Mouse (Mus musculus) embryo, embryonic 9.5 days (tissue): Measurements from ENCODE around the gene Zfp287.
A peak's percentile ranks its signal among the peaks of the same experiment; 100 is the strongest.

Source experiments
- DNase-seq: peaks from one replicate; pipeline ENCODE4 v3.0.0-alpha.2; 2017; ENCODE audit errors: extremely low spot score

Zfp287 gene

DNA sequence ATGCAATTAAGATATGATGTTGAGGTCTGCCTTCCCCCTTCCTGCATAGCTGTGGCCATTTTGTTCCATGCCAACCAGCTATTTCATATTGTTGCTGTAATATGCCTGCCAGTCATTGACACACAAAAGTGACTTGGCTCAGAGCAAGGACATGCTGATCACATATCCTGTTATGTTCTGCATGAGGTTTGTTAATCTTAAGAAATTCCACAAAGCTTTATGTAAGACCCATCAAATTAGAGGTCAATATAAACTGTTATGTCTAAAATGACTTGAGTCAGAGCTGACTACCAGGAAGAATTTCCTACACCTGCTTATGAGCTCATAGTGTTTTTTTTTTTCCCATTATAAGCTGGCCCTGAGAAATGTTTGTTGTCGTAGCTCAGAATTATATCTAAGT lies 30.5 kb downstream of the Zfp287 start:
- DNase-seq, result no peak

DNA sequence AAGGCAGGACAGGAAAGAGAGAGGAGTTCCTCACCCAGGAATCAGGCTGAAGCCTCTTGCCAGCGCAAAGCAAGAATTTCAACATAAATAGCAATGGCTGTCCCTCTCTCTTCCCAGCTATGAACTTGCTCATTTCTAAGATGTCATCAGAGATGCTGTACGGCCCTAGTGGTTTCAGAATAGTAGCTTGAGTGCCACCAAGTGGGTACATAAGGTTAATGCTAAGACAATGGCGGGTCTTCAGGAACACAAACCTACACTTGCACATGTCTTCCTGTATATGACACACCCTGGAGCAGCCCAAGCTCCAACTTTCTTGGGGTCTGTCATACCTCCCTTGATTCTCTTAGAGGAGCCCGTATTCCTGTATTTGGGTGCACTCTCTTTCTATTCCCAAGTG lies 32.0 kb downstream of the Zfp287 start:
- no peak for DNase-seq

DNA sequence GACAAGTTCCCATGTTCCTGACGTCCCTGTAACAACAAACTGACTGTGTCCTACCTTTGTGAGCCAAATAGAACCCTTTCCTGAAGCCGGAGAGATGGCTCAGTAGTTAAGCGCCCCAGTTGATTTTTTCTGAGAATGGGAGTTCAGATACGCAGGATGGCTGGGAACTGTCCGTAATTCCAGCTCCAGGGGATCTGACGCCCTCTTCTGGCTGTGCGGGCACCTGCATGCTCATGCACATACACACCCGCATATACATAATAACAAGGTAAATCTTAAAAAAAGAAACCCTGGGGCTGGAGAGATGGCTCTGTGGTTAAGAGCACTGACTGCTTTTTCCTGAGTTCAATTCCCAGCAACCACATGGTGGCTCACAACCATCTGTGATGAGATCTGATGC lies 36.6 kb downstream of the Zfp287 start:
- DNase-seq, result no peak

DNA sequence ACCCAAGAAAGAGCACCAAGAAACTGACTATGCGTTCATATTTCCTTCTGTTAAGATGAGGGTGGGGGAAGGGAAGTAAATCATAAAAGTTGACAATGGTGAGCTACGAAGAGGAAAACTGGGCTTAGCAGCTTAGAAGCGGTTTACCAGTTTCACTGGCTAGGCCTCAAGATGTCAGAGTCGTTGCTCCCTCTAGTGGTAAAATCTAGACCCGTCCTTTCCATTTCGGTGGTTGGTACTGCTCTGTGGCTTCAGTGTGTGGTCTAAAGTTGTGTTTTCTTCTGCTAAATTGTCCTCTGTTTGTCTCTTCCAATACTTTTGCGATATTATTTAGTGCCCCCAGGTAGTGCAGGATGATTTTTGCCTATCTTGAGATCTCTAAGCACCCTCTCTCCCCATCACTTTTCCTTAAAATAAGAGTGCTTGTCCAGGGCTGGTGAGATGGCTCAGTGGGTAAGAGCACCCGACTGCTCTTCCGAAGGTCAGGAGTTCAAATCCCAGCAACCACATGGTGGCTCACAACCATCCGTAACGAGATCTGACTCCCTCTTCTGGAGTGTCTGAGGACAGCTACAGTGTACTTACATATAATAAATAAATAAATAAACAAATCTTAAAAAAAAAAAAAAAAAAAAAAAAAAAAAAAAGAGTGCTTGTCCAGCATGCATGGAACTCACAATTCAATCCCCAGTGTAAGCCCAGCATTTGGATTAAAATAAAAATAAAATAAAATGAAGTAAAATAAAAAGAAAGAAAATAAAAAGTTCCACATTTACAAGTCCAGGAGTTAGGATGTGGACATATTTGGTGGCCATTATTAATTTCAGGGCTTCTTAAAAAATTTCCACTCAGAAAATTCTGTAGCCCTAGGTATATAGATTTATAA lies 38.2 kb downstream of the Zfp287 start:
- peak; percentile 74 for DNase-seq

DNA sequence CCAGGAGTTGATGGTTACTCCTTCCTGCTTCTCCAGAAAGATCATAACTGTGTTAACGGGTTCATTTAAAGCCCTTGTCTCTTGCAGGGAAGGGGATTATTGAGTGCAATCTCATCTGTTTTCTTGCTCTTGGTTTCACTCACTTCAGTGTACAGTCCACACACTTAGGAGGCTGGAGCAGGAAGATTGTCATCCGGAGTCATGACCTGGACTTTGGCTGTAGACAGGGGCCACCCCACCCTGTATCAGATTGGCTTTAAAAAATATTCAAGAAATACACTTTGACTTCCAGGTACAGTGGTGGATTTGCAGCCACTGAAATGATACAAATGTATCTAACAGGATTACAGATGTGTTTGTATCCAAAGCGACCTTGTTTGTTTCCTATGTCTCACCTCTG lies 40.1 kb downstream of the Zfp287 start:
- DNase-seq, result no peak

DNA sequence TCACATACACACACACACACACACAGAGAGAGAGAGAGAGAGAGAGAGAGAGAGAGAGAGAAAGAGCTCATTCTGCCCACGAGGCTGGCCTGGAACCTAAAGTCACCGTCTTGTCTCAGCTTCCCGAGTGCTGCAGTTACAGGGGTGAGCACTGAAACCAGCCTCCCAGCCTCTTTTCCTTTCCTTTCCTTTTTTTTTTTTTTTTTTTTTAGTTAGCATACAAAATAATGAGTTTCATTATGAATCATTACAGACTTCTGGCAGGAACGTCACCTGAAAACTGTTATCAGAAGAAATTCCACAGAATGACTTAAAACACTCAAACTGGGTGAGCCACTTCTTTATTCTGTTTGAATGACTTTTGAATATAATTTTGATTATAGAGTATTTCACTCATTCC lies 51.8 kb downstream of the Zfp287 start:
- DNase-seq, result no peak

DNA sequence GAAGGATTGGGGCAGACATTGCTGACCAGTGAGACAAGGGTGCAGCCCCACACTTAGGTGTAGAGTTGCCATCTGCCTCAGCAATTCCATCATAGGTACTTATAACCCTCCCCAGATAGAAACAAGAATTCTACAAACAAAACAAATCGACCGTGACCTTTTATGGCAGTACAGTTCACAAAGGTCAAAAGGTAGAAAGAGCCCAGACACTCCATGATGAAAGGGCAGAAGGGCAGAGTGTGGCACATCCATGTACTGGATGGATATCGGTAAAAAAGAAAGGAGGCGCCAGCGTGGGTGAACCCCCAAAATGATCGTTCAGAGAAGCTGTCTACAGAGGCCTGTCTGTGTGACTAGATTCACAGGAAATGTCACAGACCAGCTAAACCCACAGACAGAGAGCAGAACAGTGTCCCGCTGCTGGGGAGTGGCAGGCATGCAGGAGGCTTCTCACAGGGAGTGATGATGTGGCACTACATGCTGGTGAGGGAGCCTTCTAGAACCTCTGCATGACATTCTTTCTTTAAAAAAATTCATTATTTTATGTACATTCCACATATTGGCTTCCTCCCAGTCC lies 52.8 kb downstream of the Zfp287 start:
- no peak for DNase-seq

DNA sequence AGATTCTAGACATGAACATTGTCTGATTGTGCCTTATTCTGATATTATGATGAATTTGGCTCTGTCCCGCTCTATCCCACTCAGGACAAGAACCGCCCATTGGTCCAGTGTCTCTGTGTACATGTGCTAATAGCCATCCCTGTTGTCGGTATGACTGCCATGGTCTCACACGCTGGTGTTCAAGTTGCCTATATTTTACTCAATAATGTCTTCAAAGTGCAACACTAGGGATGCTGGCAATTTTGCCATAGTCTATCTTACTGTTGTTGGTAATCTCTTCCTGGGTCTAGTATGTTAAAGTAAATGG lies 55.5 kb downstream of the Zfp287 start:
- DNase-seq, result no peak

DNA sequence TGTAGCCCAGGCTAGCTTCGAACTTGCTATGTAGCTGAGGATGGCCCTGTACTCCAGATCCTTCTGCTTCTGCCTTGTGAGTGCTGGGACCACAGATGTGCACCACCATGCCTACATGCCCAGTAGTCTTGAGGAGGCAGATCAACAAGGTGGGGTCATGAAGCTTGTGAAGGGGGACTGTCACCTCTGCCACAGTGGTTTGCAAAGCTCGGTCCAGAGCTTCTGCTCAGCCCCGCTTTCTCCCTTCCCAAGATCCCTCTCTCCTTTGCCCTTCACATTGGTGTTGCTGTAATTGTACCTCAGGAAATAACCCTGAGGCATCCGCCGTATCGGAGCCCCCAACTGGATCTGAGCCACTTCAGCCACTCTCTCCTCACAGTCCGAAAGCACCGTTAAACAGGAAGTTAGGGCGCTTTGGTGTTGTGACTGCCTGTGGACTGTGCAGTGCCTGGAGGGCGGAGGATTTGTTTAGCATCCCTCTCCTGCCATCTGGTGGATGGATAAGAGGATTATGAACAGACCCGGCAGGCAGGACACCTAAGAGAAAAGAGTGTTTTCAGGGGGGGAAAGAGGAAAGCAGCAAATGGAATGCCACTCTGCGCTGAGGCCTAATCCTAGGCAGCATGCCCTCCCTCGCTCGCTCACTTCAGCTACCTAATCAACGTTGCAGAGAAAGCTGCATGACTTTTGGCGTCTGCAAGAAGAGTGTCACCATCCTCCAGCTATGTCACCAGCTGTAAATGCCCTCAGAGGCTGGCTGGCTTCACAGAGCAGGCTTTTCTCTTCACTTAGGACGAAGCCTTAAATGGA lies 56.0 kb downstream of the Zfp287 start:
- peak; percentile 77 for DNase-seq

DNA sequence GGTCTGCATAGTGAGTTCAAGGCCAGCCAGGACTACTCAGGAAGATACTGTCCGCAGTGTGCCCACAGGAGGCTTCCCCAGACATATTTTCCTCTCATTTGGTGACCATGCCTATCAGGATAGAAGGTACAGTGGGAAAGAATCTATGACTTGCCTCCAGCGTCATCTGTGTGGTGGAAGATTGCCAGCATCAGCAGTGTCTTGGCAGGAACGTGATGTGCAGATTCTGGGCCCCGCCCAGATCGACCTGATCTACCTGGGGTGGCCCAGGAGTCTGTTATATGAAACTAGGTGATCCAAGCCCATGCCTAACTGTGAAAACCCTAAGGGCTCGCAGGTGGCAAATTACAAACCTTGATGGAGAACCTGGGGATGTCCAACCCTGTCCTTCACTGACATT lies 61.7 kb downstream of the Zfp287 start:
- no peak for DNase-seq

DNA sequence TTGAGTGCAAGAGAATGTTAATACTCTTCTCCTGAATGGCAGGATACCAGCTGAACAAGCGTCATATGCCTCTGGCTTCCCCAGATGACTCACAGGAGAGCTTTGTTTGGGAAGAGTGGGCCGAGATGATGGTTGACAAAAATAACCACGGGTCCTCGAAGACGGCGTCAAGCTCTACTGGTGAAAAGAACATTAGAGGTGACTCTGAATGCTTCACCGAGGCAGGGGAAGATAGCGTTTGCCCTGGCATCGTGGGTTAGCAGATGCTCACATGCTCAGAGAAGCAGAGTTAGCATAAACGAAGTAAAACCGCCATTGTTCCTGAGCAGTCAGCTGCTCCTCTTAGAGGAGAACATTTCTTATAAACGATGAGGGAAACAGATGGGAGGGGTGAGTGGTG lies 62.2 kb downstream of the Zfp287 start:
- no peak for DNase-seq

DNA sequence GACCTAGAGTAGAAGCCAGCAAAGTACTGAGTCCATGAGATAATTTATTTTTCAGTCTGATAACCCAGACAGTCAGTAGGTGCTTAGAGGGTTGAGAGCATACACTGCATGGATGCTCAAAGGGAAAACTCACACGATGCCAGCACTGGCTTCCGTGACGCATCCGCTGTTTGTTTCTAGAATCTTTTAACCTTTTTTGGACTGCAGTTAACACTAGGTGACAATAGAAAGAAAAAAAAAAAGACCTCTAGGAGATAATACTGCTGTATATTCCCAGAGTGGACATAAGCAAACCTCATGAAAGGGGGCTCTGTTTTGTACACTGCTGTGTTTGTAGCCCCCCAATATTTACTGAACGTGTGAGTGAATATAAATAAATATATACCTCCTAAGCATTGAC lies 62.7 kb downstream of the Zfp287 start:
- no peak for DNase-seq

DNA sequence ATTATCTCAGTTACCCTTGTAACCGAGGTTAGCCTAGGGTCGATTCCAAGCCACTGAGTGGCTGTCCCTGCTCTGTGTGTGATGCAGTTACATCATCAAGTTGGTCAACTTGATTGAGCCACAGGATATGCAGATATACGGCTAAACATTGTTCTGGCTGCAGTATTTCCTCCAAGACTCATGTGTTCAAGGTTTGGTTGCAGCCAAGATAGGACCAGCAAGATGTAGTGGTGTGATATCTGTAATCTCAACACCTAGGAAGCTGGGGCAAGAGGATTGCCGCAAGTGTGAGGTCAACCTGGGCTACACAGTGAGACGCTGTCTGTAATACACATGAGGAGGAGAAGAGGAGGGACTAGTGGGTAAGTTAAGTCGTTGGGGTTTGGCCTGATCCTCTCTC lies 67.5 kb downstream of the Zfp287 start:
- DNase-seq, result no peak

DNA sequence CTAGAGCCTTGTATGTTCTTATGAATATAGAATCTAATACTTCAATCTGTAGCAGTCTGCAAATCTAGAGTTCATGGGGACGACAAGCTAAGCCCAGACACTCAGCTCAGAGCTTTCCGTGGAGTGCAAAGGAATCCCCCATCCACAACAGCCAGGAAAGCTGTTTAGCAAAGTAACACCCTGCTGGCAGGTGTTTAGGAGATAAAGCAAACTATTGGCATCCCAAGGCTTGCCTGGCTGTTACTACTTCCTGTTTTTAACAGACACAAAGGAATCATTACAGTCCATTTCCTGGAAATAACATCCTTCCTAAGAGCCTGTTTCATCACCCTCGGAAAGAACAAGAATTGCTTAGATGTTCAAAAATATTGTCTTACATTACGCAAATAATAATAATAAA lies 70.8 kb downstream of the Zfp287 start:
- no peak for DNase-seq

DNA sequence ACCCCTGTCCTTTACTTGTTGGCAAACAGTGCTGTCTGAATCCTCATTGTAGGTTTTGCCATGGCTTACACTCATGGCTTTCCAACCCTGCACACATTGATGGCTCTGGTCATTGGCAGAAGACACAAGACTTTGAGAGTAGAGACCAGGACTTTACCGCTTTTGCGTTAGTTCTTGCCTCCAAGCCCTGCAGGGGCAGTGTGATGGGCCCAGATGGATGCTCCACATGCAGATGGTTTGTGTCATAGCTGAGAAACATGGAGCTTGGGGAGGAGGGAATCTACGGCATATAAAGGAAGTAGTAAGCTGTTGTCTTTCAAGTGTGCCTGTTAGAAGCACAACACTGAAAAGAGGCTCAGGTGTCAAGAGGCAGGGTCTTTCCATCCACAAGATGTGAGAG lies 79.6 kb downstream of the Zfp287 start:
- no peak for DNase-seq

DNA sequence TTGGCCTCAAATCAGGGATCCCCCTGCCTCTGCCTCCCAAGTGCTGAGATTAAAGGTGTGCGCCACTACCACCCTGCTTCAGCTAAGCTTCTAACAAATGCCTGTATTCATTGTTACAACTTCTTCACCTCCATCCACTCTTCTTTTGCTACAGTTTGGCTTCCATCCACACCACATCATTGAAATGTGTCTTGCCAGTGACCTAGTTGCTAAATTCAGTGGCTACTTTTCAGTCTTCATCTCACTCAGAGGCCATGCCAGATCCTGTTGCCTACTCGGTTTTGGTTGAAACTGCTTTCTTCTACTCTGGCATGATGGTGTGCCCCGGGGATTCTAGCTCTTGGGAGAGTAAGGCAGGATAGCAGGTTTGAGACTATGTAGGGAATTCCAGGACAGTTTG lies 80.1 kb downstream of the Zfp287 start:
- no peak for DNase-seq
